Mouse (Mus musculus): ENCODE measurements around the gene Mapk11.

The Mapk11 gene

DNA sequence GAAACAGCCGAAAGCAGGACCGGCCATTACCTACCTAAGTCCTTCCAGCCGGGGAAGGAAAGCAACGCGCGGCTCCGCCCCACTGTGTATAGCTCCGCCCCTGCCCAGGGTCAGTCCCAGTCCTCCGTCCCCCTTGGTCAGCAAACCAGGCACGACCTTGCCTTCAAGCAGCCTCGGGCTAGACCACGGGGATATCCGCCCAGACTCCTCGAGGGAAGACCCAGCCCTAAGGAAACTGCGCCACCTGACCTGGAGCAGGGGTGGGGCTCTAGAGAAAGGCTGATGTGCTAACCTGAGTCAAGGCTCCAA is 24.4 kb upstream of the Mapk11 start:
- peak; percentile 75 for DNase-seq (ENCODE audit: low read depth, low spot score)

DNA sequence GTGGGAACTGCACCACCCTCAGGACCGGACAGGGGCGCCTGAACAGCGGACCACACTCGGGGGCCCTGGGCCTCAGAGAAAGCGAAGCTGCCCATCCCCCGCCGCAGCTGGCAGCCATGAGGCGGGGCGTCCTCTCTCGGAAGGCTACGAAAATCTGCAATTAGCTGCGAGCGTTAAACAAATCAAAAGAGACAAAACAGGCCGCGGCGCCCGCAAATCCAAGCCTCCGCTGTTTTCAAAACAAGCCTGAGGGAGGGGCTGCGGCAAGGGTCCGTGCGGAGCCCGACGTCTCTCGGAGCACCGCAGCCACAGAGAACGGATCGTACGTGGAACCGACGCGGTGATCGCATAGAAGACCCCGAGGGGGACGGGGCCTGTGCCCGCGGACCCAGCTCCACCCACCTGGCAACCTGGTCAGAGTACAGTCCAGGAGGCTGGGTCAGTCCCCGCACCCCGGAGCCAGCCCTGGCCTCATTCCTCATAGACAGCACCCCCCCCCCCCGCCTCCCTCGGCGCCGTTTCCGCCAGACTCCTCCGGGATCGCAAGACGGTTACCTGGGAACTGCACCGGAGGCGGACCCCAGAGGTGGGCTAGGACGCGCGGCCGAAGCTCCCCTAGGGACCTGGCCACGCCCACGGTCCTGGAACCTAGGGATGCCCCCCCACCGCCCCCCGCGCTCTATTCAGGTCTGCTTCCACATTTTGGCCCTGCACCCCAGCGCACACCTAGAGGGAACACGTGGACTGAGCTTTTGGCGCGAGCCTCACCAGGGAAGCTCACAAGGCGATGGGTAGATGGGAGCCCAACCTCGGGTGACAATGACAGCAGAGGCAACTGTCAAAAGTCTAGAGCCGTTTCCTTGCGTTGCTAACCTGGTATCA is 23.8 kb upstream of the Mapk11 start:
- DNase-seq (ENCODE audit: low read depth, low spot score): peak; percentile 36

DNA sequence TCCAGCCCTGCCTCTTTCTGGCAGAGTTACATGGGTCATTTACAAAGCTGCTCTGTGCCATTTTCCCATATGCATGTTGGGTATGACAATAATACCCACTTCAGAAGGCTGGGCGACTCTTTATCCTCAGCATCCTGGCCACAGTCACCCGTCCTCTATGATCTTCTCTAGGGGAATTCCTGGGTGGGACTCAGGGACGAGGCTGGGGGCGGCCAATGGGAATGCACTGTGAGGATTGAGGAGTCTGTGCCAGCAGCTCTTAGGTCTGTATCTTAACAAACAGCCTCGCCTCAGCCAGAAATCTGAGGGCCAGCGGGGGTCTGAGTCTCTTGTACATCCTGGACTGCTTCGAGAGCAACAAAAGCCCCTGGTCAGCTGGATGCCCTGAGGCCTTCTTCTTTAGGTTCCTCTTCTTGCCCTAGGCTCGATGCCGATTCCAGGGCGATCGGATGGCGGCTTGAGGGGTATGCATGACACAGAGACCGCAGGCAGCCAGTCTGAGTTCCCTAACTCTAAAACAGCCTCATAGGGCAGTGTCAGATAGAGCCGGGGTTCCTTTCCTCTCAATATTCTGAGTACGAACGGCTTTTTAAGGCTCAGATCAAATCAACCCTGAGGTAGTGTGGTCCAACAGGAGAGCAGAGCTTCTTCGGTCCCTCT is 23.0 kb upstream of the Mapk11 start:
- no peak for DNase-seq (ENCODE audit: low read depth, low spot score)

DNA sequence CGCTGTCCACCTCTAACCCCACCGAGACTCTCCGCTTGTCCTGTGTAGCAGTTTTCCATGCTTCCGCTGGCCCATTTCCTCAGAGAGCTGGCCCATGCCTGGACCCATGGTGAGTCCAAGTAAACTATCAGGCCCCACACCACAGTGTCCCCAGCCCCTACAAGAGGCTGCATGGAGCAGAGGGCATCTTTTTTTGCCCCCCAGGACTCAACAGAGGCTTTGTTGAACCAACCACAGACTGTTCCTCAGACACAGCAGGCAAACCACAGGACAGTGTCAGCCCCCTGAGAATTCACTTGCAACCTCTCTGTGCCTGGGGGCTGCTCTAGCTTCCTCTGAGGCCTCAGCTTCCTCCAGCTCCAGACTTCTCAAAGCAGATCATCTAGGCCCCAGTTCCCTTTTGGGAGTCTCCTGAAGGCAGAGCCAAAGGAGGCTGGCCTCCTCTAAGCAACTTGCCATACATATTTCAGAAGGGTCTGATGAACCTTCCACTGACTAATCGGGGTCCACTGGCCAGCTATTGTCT is 22.2 kb upstream of the Mapk11 start:
- DNase-seq (ENCODE audit: low read depth, low spot score): no peak

DNA sequence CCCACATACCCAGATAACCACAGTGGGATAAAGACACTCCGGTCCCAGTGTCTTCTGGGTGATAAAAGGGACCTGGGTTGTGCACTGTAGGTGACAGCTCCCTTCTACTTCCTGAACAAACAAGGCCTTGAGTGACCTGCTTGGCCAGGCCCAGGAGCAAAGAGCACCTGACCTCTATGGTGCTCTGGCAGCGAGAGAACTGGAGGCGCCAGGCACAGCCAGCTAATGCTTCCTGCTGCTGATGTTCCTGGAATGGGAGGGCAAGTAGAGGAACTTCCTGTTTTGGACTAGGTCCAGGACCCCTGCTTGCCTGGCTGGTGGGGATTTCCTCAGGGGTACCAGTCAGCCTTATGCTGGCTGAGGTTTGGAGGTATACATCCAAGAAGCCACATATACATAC is 20.7 kb upstream of the Mapk11 start:
- DNase-seq (ENCODE audit: low read depth, low spot score): no peak

DNA sequence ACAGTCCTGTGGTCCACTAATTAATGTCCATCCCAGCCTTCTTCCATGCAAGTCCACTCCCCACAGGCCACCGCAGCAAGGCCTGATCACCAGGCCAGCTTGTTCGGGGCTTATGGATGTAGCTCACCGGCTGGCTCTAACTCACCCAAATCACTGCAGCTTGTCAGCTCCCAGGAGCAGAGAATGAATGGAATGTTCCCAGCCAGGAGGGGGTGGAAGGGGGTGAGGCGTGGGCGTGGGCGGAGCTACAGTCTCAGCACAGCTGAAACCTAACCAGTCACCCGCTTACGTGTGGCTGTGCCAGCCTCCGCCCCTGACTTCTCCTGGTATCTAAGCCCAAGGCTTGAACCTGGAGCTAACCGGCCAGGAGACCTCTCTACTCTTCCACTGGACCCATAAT is 20.0 kb upstream of the Mapk11 start:
- peak; percentile 93 for DNase-seq (ENCODE audit: low read depth, low spot score)

DNA sequence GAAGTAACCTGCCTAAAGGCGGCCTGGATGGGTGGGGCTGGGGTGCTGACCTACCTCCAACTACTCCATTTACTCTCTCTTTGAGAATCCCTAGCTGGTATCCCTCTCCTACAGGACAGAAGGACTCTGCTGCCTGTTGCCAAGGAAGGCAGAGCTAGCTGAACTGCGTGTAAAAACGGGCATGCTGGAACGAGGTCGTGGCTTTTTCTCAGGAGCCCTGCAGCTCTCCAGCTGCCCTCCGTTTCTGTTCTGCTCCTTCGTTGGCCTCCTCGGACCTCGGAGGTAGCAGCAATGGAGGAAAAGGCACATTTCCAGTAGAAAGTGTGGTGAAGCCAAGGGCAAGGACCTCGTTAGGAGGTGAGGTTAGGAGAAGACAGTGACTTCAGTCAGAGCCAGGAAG is 19.5 kb upstream of the Mapk11 start:
- DNase-seq (ENCODE audit: low read depth, low spot score): no peak

DNA sequence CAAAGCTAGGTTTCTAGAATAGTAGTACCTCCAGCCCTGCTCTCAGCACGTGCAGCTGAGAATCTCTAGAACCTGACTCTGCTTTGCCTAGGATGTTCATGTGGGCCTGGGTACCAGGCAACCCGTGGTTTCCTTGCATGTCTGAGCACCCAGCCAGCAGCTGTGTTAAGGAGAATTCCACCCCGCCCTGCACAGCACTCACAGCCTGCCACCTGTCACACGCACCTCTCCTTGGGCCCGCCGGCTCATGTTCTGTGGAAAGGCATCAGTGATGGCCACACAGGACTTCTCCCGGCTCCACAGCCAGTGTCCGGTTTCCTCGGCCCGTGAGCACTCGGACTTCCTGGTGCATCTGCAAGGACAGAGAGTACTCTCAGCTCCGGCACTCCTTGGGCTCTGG is 16.1 kb upstream of the Mapk11 start:
- DNase-seq (ENCODE audit: low read depth, low spot score): no peak

DNA sequence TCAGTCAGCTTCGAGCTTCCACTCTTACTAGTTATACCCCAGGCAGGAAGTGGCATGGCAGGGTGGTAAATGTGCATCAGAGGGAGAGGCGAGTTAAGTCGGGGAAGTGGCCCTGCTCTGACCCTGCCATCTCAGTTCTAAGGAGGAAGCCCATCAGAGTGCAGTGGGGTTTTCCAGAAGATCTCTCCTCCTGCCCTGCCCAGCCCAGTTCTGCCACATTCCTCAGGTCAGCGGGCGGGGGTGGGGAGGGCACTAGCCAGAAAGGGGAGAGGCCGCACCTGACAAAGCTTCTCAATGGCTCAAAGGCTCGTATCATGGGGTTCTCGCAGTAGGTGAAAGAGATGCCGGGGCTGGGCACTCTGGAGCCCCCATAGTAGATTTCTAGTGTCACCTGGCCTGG is 12.0 kb upstream of the Mapk11 start:
- DNase-seq (ENCODE audit: low read depth, low spot score): no peak

DNA sequence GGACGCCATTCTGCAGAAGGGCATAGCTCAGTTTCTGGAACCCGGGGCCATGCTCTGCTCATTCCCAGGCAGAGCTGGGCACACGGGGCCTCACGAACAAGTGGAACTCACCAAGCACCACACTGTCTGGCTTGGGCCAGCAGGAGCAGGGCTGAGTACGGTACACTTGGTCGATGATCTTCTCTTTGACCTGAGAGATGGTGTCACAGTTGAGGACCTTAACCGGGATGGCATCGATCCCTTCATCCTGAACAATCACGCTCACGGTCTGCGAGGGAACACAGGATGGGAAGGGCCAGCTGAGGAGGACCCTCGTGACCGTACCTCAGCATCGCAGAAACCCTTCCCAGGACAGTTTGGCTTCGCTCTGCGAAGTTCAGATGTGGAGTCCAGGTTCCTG is 9.1 kb upstream of the Mapk11 start:
- DNase-seq (ENCODE audit: low read depth, low spot score): no peak

DNA sequence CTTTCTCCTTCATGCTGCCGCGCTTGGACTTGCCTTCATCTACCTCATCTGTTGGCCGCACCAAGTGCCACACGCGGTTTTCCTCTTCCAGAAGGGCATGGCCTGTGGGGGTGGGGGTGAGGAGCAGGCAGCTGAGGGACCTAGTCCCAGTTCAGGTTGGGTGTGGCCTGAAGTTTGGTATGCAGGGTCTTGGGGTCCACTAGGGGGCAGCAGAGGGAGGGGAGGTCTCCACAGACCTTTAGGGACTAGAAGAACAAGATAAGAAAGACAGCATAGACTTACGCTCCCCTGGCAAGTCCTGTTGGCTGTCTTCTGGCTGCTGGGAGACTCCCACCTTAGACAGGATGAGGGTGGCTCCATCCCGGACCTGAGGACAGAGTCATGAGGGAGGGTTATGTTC is 8.5 kb upstream of the Mapk11 start:
- peak; percentile 87 for DNase-seq (ENCODE audit: low read depth, low spot score)

DNA sequence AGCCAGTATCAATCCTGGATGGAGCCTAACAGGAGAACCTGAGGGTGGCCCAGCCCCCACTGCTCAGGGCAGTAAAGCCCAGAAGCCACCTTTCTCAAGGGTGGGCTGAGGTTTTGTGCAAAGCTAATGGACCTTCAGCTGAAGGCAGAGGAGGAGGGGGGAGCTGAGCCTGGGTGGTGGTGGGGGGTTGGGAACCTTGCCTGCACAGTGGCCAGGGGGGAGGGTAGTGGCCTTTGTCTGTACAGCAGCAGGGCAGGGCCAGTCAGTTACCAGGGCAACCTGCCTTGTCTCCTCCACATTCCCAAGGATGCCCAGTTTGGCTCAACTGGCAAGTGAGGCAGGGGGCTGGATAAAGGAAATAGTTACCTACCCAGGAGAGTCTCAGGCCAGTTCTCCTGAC is 2.9 kb upstream of the Mapk11 start:
- DNase-seq (ENCODE audit: low read depth, low spot score): peak; percentile 67

DNA sequence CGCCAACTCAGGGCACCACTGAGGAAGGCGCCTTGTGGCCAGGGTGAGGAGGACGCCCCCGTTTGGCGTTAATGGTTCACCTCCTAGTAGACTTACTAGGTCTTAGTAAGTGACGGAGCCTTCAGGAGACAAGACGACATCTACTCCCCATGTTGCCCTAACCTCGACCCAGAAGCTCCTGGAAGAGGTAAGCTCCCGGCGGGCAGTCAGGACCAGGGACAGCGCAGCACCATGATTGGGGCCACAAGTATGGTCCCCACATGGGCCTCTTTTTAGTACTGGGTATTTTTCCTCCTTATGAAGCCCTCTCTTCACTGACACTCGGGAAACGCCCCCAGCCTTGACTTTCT is 588 bp upstream of the Mapk11 start:
- DNase-seq (ENCODE audit: low read depth, low spot score): peak; percentile 61

DNA sequence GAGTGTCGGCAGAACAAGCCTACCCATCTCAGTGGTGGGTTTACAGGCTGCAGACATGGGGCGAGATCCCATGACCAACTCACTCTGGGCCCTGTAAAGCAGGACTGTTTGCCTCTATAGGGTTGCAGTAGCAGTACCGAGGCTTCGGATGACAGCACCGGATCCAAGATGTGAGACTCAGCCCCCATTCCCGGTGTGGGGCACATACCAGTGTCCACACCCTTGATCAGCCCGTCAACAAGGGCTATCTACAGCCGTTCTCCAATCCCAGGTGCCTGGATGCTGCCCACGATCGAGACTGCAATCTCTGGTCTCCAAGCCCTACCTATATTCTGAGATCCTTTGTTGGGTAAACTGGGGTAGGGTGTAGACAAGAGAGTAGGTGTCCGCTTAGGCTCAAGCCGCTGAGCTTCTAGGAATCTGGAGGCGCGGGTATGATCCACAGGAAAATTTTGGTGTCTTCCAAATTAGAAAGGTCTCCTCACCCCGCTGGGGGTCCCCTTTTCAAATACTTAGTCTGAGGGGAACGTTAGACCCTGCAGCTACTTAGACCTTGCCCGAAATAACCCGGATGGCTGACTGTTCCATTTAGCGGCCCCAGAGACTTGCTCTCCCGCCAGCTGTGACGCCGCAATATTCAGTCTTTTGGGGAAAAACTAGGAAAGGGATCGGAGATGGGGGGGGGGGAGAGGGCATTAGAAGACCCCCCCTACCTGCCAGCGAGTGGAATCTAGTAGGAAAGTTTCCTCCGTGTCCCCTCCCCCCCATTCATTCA is 745 bp downstream of the Mapk11 start:
- DNase-seq (ENCODE audit: low read depth, low spot score): no peak

DNA sequence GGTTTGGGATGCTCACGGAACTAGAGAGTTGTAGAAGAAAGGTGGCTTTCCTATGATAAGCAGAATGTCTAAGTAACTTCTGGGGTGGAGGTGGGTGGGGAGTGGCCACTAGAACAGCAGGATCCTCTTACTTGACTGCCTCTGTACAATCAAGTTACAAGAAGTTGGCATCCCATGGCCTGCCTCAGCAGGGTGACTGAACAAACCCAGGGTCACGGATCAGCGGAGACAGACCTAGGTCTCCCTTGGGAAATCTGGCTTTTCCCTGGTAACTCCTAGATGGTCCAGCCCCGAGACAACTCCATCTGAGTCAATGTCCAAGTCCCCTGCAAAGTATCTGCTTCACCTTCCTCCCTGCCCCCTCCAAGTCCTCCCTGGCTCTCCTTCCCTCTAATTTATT is 1.5 kb downstream of the Mapk11 start:
- DNase-seq (ENCODE audit: low read depth, low spot score): no peak

DNA sequence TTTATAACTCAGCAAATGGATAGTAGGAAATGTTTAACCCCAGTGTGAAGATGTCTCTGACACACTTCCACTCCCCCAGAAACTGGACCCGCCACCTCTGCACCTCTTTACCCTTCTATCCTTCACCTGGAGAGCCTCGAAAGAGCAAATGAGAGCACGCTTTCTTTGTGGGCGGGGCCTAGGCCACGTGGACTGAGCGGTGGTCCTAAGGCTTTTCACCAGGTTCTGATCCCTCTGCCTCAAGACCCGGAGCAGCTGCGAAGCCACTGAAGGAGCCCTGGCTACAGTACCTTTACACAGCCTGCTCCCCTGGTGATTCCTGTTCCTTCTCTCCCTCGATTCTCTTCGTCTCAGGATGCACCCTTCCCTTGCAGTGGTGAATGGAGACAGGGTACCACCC is 2.0 kb downstream of the Mapk11 start:
- no peak for DNase-seq (ENCODE audit: low read depth, low spot score)

DNA sequence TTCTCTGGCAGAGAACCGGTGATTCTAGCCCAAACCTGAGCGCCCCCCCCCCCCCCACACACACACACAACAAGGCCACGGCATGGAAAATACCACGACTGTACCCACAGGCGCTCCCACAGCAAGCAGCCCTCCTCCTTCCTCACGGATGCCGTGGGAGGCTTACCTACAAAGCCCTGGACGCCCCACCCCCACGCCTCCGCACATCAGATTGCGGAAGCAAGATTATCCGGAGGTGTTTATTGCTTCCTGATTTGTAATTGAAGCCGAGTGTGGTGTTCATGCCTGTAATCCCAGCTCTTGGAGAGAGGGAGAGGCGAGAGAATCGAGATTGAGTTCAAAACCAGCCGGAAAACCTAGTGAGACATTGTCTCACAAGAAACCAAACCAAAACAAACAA is 2.4 kb downstream of the Mapk11 start:
- no peak for DNase-seq (ENCODE audit: low read depth, low spot score)

DNA sequence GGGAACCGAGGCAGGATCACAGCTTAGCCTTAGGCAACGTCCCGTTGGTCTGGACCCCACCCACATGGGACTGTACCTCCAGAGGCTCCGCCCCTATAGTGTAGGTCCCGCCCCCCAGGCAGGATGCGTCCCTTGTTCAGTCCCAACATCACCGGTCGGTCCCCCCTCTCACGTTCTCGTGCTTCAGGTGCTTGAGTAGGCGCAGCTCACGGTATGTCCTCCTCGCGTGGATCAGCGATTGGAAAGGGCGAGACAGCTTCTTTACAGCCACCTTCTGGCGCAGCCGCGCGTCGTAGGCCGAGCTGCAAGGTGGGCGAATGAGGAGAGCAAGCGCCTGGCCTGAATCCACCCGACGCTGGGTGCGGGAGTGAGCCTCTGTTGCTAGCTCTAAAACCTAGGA is 2.9 kb downstream of the Mapk11 start:
- no peak for DNase-seq (ENCODE audit: low read depth, low spot score)

DNA sequence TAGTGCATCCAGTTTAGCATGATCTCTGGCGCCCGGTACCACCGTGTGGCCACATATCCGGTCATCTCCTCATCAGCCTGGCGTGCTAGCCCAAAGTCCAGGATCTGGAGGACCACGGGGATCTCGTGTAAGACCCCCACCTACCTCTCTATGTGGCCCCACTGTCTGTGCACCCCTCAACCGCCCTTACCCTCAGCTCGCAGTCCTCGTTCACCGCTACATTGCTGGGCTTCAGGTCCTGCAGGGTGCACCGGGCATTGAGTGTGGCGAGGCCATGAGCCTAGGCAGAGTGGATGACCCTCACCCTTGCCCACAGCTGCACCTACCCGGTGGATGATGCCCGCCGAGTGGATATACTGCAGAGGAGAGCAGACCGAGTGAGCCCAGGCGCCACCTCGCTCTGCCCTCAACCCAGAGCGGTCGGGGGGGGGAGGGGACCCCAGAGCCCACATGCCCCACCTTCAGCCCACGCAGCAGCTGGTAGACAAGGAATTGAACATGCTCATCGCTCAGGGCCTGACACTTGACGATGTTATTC is 3.5 kb downstream of the Mapk11 start:
- no peak for DNase-seq (ENCODE audit: low read depth, low spot score)

DNA sequence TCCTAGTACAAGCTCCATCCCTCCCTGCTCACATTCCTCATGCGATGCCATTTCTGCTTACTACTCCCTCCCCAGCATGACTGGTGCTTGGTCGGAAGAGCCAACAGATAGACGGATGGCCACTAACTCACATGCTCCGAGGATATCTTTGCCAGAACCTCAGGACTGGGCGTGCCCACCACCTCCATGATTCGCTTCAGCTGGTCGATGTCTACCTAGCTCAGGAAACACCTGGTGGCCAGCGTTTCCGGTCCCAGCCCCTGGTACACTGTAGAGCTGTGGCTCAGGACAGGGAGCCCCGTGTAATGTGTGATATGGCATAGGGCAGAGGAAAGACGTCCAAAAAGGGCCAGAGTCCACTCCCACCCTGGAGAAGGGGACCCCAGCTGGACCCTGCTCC is 4.5 kb downstream of the Mapk11 start:
- DNase-seq (ENCODE audit: low read depth, low spot score): no peak

DNA sequence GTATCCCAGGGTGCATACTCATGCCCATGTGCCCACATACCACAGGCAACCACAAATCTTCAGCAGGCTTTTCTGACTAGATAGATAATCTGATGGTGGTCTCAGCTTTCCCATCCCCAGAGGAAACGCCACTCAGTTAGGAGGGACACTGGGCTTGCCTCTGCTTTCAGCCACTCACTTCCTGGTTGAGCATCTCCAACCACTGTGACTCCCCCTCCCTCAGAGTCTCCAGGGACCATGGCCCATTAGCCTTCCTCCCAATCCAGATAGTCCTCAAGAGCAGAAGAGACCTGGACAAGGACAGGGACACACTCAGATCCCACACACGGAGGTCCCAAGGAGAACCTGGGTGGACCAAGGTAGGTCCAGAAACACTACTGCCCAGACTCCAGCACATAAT is 6.3 kb downstream of the Mapk11 start:
- DNase-seq (ENCODE audit: low read depth, low spot score): no peak

DNA sequence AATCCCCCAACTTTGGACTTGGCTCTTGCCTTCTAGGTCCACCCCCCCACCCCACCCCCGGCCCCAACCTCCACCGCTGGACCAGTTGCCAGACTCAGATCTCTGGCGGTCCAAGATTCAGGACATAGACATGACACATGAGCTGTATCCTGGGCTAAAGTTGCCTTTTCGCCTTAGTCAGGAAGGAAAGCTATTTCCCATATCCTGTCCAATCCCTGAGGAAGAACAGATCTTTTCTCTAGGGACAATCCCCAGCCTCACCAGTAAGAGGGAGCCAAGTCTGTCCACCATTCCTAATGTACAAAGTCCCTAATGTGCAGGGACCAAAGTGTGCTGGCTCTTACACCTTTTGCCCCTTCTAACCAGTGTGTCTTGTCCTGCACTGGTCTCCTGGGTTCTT is 7.5 kb downstream of the Mapk11 start:
- no peak for DNase-seq (ENCODE audit: low read depth, low spot score)

Measured in mesoderm, embryonic 11.5 days (tissue).